Mouse (Mus musculus) MN1 (cell line): ENCODE results near the gene Lmo2.

ENCODE experiments used
- DNase-seq: peaks from one replicate; pipeline ENCODE4 v3.0.0-alpha.2; 2016; ENCODE audit warnings: low spot score

Lmo2 gene

GRCm38 (mm10) chr2:103944859-103945258 is 12.9 kb upstream of the Lmo2 start:
- DNase-seq, result no peak

GRCm38 (mm10) chr2:103945571-103946092 is 12.2 kb upstream of the Lmo2 start:
- no peak for DNase-seq

GRCm38 (mm10) chr2:103946892-103947291 is 10.9 kb upstream of the Lmo2 start:
- DNase-seq, result no peak

GRCm38 (mm10) chr2:103947982-103948655 is 9.7 kb upstream of the Lmo2 start:
- no peak for DNase-seq

GRCm38 (mm10) chr2:103953050-103953835 is 4.5 kb upstream of the Lmo2 start:
- DNase-seq, result no peak

- no peak for DNase-seq
These were observed 2.1 kb upstream of the Lmo2 start for GRCm38 (mm10) chr2:103955714-103956113.

GRCm38 (mm10) chr2:103956867-103957266 is 919 bp upstream of the Lmo2 start:
- no peak for DNase-seq

GRCm38 (mm10) chr2:103958634-103959033 is 848 bp downstream of the Lmo2 start:
- no peak for DNase-seq

- no peak for DNase-seq
These were observed 1.3 kb downstream of the Lmo2 start for GRCm38 (mm10) chr2:103959066-103959465.

GRCm38 (mm10) chr2:103959574-103959973 is 1.8 kb downstream of the Lmo2 start:
- no peak for DNase-seq

- DNase-seq, result no peak
These were observed 4.6 kb downstream of the Lmo2 start for GRCm38 (mm10) chr2:103962349-103962748.

- DNase-seq, result no peak
These were observed 7.6 kb downstream of the Lmo2 start for GRCm38 (mm10) chr2:103965391-103965790.

GRCm38 (mm10) chr2:103968186-103968585 is 10.4 kb downstream of the Lmo2 start:
- DNase-seq, result no peak

- DNase-seq, result no peak
These were observed 11.2 kb downstream of the Lmo2 start for GRCm38 (mm10) chr2:103968919-103969436.

GRCm38 (mm10) chr2:103969437-103970040 is 11.8 kb downstream of the Lmo2 start:
- peak; percentile 79 for DNase-seq

GRCm38 (mm10) chr2:103970041-103970790 is 12.4 kb downstream of the Lmo2 start:
- peak; percentile 55 for DNase-seq

- no peak for DNase-seq
These were observed 13.2 kb downstream of the Lmo2 start for GRCm38 (mm10) chr2:103970791-103971649.

- no peak for DNase-seq
These were observed 14.1 kb downstream of the Lmo2 start for GRCm38 (mm10) chr2:103971838-103972237.

- no peak for DNase-seq
These were observed 18.1 kb downstream of the Lmo2 start for GRCm38 (mm10) chr2:103975904-103976303.

GRCm38 (mm10) chr2:103977216-103977615 is 19.4 kb downstream of the Lmo2 start:
- DNase-seq, result no peak

- DNase-seq, result no peak
These were observed 19.9 kb downstream of the Lmo2 start for GRCm38 (mm10) chr2:103977716-103978115.
